Mouse (Mus musculus): ENCODE measurements around the gene Lrrn2.

Lrrn2 gene

DNA sequence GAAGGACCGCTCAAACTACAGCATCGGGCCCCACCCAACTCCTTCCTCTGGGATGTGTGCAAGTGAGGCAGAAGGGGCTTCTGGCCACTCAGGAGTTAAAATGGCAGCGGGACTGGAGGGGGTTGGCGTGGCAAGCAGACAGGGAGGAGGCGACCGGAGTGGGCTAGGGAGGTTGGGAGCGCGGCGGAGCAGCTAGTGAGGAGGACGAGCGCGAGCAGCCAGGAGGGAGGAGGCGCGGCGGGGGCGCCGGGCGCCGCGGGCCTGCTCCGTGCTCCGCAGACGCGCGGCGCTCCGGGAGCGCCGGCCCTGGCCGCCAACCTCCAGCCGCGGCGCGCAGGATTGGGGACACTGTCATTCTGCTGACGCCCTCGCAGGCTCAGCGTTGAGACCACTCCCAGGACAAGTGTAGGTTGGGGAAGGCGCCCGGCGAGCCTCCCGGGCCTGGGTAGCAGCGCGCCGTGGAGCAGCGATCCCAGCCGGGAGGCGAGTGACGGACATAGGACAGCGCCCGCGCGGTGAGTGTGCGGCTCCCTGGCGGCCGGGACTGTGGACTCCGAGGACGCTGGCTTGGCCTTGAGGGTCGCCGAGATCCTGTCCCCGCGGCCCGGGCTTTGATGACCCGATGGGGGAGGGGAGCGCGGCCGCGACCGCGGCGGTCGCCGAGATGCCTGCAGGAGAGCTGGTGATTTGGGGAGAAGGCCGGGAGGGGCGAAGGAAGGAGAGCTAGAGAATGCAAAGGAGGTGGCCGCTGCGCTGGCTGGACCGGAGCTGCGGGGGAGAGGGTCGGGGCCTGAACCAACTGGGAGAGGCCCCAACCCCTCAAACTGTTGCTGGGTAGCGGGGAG is at the start of gene Lrrn2:
TSS of gene Lrrn2 (plus strand) at position 113 of the 845 bp plus-strand sequence.
- no peak for TF ChIP-seq GATA4 (IDR thresholded peaks at IDR 0.05; ENCODE audit: insufficient replicate concordance, low read length)

DNA sequence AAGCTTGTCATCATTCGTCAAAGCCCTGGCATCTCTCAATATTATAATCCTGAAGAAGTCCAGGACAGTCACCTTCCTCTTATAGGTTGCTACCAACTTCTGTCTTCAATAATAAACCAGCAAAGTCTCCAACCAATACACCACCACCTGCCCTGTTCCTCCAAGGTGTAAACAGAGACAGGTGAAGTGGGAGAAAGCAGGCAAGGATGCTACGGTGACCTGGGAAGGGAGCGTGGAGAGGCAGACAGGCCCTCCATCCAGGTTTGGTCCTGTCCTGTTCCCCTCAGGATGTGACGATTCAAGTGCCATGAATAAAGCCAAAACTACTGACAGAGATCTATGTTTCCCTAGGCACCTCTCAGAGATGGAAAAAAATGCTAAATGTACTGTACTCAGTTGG is 48.1 kb upstream of the Lrrn2 start:
- no peak for TF ChIP-seq GATA4 (IDR thresholded peaks at IDR 0.05; ENCODE audit: insufficient replicate concordance, low read length)

DNA sequence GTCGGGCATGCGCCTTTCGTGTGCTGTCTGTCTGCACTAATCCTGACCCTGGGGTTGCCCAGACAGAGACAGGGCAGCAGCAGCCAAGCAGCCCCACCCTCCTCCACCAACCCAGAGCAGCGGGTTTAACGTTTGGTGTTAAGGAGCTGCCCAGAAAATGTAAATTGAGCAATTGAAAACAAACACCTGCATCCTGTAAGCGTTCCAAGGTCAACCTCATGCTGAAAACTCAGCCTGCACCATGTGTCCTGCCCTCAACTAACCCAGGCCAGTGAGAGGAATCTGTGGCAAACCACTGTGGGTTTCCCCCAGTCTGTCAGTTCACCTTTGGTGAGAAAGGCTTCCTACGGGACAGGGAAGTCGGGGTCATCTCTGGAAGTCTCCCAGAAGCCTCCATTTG is 46.0 kb upstream of the Lrrn2 start:
- no peak for TF ChIP-seq GATA4 (IDR thresholded peaks at IDR 0.05; ENCODE audit: insufficient replicate concordance, low read length)

DNA sequence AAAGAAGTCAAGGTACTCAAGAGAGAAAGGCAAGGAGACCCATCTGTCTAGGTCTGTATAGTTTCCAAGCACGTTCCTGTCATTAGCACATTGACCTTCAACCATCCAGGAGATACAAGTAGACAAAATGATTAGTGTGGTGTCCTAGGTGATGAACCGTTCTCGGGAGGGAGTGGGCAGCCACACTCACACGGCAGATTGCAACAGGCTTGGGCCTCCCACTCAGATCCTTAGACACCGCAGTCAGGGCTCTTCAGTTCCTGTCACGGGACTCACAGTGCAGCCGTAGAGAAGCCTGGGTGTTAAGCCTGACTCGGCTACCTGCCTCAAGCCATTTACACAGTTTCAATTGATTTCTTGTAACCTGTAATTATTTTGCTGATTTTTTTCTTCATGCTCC is 43.2 kb upstream of the Lrrn2 start:
- no peak for TF ChIP-seq GATA4 (IDR thresholded peaks at IDR 0.05; ENCODE audit: insufficient replicate concordance, low read length)

DNA sequence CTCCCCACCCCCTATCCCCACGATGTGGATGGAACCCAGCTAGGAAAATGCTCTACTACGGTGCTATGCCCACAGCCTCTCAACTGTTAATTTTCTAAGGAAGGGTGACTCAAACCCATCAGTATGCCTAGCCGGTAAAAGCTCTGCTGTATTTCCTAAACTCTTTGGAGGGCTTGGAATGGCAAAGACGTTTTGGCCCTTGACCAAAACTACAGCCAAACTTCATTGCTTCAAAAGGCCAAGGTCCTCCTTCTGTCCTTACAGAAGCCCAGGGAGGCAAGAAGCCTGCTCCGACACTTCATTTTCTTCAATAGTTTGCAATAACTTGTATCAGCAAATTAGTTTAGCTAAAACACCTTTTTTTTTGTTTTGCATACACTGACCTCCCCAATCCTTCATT is 42.4 kb upstream of the Lrrn2 start:
- no peak for TF ChIP-seq GATA4 (IDR thresholded peaks at IDR 0.05; ENCODE audit: insufficient replicate concordance, low read length)

DNA sequence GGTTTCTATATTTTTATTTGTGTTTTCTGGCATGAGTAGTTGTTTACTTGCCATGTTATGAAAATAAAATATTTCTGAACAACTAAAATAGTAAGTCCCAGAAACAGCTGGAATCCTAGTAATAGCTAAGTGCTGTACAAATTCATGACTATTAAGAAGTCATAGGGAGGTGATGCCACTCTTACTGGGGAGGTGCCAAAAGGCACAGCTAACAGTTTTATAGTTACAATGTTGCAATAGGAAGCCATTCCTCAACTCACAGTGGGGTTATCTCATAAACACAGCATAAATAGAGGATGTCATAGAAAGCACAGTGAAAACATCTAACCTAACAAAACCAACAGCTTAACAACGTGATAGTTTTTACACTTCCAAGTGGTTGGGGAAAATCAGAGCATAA is 41.7 kb upstream of the Lrrn2 start:
- TF ChIP-seq GATA4 (IDR thresholded peaks at IDR 0.05; ENCODE audit: insufficient replicate concordance, low read length) = no peak

DNA sequence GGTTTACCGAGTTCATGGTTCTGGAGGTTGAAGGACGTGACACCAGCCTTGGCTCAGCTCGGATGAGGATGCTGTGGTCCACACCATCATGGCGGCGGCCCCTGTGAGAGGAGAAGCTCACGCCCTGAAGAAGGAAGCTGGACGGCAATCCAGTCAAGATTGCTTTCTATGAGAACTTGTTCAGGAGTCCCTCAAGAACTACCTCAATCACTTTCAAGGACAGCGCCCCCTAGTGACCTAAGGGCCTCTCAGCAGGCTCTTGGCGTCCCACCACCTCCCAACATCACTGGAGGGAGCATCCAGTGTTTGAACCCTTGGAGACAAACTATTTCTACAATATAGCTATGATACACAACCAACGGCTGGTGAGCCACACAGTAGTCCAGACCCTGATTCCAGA is 36.5 kb upstream of the Lrrn2 start:
- TF ChIP-seq GATA4 (IDR thresholded peaks at IDR 0.05; ENCODE audit: insufficient replicate concordance, low read length) = no peak

DNA sequence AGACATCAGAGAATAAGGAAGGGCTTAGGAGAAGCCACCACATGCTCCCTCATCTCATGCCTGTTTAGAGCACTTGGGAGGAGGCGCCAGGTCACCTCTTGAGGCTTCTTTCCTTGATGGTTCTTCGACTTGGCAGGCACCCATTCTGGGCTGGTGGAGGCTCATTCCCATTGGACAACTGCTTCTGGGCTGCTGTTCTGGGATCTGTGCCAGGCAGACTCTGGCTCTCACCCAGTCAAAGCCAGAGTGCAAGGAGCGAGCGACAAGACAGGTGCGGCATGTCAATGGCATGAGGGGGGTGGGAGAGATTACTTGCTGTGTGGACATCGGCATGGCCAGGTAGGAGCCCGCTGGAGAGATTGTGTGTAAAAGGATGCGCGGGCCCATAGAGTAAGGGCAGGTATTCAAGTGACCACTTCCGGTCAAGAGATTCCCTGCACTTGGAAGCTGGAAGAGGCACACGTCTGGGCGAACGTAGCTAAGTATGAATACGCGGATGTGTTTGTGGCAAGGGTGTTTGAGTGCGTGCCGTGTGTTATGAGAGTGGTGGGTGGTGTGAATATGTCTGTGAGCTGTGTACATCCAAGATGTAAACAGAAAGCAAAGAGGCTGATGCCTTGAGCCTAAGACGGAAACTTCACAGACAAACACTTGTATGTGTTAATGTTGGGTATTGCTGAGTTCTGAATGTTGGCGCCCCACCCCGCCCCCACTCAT is 35.8 kb upstream of the Lrrn2 start:
- no peak for TF ChIP-seq GATA4 (IDR thresholded peaks at IDR 0.05; ENCODE audit: insufficient replicate concordance, low read length)

DNA sequence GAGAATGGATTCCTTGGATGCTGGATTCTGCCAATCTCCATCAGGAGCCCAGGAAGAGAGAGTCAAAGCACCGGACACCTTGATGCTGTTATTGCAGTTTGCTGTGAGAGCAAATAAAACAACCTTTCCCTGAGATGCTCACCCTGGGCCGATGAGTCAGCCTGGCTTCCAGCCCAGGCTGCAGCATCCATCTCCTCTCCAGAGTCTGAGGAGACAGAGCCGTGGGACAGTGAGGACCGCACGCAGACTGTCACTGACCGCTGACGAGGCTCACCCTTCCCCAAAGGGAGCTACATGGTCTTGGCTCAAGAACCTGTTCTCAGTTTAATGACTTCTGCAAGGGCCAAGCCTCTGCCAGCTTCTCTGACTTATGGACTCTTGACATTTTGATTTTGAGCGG is 34.3 kb upstream of the Lrrn2 start:
- TF ChIP-seq GATA4 (IDR thresholded peaks at IDR 0.05; ENCODE audit: insufficient replicate concordance, low read length) = no peak

DNA sequence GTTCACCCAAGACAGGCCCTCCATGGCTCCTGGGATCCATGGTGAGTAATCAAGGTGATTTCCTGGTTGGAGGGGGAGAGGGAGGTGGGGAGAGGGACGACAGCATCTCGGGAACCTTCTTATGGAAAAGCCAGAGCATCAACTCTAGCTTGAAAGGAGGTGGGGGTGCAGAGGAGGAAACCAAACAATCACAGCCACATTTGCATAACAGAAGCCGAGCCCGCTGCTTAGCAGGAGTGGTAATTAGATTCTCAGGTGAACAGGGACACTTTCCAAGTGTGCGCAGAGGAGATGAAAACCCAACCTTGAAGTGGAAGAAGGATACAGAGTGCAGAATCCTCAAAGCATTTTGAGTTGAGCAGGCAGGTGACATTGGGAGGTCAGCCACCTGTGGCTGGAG is 29.3 kb upstream of the Lrrn2 start:
- no peak for TF ChIP-seq GATA4 (IDR thresholded peaks at IDR 0.05; ENCODE audit: insufficient replicate concordance, low read length)

DNA sequence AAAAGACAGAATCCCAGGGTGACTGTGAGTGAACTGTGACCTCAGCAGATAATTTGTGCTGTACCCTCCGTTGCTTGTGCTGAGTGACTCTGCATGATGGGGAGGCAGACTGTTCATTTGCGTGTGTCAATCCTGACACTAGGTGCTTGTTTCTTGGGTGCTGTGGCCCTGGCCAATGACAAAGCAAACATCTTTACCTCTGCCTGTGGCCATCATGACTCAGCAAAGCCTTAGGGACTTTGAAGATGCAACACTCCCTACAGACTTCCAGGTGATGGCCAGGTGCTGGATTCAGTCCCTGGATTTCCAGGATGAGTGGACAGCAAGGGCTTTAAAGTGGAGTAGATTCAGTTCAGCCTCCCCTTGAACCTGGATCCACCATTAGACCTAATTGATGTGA is 28.8 kb upstream of the Lrrn2 start:
- TF ChIP-seq GATA4 (IDR thresholded peaks at IDR 0.05; ENCODE audit: insufficient replicate concordance, low read length) = no peak

DNA sequence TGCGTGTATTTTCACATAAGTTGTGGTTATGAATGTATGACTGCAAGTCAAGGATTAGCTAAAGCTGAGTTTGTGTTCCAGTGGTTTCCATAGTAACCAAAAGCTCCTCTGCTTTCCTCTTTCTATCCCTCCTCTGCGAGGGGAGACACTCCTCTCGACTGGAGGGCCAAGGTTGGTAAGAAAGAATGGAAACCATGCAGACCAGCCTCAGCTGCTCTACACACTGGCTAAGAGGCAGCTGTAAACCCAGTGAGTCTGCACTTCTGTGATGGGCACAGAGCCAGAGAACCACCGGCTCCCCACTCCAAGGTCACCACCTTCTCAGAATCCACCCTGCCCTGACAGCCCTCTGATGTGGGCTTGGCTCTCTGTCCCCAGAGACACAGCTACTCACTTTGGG is 28.3 kb upstream of the Lrrn2 start:
- TF ChIP-seq GATA4 (IDR thresholded peaks at IDR 0.05; ENCODE audit: insufficient replicate concordance, low read length) = no peak

DNA sequence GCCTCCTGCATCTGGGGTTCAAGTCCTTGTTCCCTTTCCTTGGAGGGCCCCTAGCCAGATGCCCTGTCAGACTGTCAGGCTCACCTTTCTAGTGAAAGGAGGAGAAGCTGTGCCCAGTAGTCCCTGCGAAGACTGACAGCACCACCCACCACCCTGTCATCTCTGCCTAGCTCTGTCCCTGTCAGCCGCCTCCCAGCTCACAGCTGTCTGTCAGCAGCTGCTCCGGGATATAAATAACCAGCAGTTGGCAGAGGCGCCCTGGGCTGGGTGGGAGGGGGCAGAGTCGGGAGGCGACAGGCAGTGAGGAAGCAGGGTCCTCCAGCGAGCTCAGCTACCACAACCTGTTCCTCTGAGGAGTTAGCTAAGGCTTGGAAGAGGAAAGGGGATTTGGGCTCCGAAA is 26.8 kb upstream of the Lrrn2 start:
- no peak for TF ChIP-seq GATA4 (IDR thresholded peaks at IDR 0.05; ENCODE audit: insufficient replicate concordance, low read length)

DNA sequence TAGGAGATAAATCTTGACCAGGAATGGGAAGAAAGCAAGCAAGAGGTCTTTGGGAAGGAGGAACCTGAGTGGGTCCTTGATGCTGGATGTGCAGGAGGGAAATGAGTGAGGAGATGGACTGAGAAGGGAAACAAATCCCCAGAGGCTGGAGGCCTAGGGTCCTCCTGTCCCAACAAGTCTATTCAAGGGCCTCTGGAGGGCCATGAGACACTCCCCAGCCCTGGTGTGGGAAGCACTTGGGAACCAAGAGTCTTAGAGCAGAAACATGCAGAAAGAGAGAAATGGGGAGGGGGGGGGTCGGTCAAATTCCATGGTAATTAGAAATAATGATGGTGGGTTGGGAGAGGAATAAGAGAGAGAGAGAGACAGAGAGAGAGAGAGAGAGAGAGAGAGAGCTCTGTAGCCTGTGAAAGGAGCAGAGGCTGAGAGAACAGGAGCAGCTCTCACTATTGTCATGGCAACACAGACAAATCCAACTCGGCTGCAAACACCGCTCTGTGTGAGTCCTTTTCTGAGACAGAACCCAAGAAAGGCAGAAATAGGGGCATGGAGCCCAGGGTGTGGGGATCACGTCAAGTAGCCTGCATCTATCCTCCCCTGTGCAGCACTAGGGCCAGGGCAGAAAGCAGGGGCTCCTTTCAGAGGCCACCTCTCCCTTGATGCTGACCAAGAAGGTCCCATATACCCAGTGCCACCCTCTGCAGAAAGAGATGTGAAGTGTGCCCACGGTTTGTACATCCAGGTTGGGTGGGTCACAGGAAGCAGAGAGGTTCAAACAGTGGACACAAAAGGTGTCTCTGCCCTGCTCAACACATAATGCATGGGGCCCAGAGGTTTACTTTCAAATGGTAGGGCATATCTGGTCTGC is 21.3 kb upstream of the Lrrn2 start:
- TF ChIP-seq GATA4 (IDR thresholded peaks at IDR 0.05; ENCODE audit: insufficient replicate concordance, low read length) = no peak

DNA sequence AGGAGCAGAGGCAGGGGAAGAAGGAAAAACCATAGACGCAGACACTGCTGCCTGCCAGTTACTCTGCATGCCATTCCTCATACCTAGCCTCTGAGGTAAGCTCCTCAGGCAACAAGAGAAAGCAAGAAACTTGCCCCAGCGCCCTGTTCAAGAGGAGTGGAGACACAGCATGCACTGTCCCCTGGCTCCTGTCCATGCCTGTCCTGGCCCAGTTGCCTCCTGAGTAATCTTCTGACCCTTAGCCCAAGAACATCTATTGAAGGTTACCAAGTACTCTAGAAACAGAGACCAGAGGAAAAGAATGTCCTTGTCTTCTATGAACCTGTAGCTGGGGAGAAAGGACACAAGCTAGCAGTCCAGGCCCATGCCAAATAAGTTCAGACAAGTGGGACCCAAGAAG is 15.9 kb upstream of the Lrrn2 start:
- TF ChIP-seq GATA4 (IDR thresholded peaks at IDR 0.05; ENCODE audit: insufficient replicate concordance, low read length) = no peak

DNA sequence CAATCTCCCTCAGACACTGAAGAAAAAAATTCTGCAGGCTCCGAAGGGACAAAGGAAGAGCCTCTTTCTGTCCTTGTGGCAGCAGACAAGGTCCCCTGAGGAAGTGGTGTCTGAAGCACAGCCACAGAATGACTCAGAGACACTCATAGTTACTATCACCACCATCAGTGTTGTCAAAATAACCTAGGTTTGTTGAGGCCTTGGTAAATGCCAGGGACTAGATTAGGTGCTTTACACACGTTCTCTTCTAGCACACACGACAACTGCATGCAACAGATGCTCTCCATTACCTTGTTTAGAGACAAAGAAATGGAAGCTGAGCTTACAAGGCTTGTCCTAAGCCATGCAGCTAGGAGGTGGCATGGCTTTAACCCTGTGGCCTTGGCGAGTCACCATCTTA is 14.5 kb upstream of the Lrrn2 start:
- no peak for TF ChIP-seq GATA4 (IDR thresholded peaks at IDR 0.05; ENCODE audit: insufficient replicate concordance, low read length)
